Mouse (Mus musculus) adrenal gland, postnatal 10 days (tissue): ENCODE measurements around the gene Ubxn11. TPM values are rescaled to one million over a fixed set of nuclear protein-coding genes. Genes with fewer than 3 reads are reported as not detected.

ENCODE experiments used
- DNase-seq: peaks from one replicate; pipeline ENCODE4 v3.0.0; 2021; ENCODE audit warnings: mixed read lengths
- total RNA-seq, 2 experiments: library from RNA; stranded (reverse); gene quantifications; 2 replicates each; pipeline ENCODE4 v1.2.3; 2021

The Ubxn11 gene
- total RNA-seq, 2 experiments from 2014 or later, result 4.1 to 7.5 TPM

- DNase-seq, result no peak
These were observed 11.7 kb upstream of the Ubxn11 start for GRCm38 (mm10) chr4:134090521-134091224.

- DNase-seq, result no peak
These were observed 11.2 kb upstream of the Ubxn11 start for GRCm38 (mm10) chr4:134091225-134091529.

- DNase-seq, result peak; percentile 82
These were observed 9.7 kb upstream of the Ubxn11 start for GRCm38 (mm10) chr4:134092382-134093288.

- no peak for DNase-seq
These were observed 8.3 kb upstream of the Ubxn11 start for GRCm38 (mm10) chr4:134094004-134094564.

GRCm38 (mm10) chr4:134094923-134095547, 7.3 kb upstream of the Ubxn11 start, which contains the start of gene Cd52:
Cd52 (minus strand) TSS chr4:134095082.
- no peak for DNase-seq

- DNase-seq, result no peak
These were observed 6.2 kb upstream of the Ubxn11 start for GRCm38 (mm10) chr4:134096120-134096519.

GRCm38 (mm10) chr4:134097015-134097608, 5.3 kb upstream of the Ubxn11 start:
- no peak for DNase-seq

GRCm38 (mm10) chr4:134098628-134099027, 3.7 kb upstream of the Ubxn11 start:
- DNase-seq, result peak; percentile 36

- DNase-seq, result no peak
These were observed 2.1 kb upstream of the Ubxn11 start for GRCm38 (mm10) chr4:134100245-134100644.

GRCm38 (mm10) chr4:134102742-134103119, 361 bp downstream of the Ubxn11 start:
- DNase-seq, result no peak

- no peak for DNase-seq
These were observed 3.7 kb downstream of the Ubxn11 start for GRCm38 (mm10) chr4:134106105-134106504.

GRCm38 (mm10) chr4:134107730-134108129, 5.4 kb downstream of the Ubxn11 start:
- no peak for DNase-seq

- DNase-seq, result no peak
These were observed 5.8 kb downstream of the Ubxn11 start for GRCm38 (mm10) chr4:134108196-134108595.

GRCm38 (mm10) chr4:134110653-134111052, 8.3 kb downstream of the Ubxn11 start:
- no peak for DNase-seq

GRCm38 (mm10) chr4:134112403-134112802, 10.0 kb downstream of the Ubxn11 start:
- no peak for DNase-seq

GRCm38 (mm10) chr4:134113356-134113994, 11.1 kb downstream of the Ubxn11 start:
- no peak for DNase-seq

GRCm38 (mm10) chr4:134114038-134114437, 11.7 kb downstream of the Ubxn11 start:
- no peak for DNase-seq

- DNase-seq, result no peak
These were observed 13.1 kb downstream of the Ubxn11 start for GRCm38 (mm10) chr4:134115215-134116144.

- no peak for DNase-seq
These were observed 14.1 kb downstream of the Ubxn11 start for GRCm38 (mm10) chr4:134116501-134116900.

GRCm38 (mm10) chr4:134117012-134117411, 14.6 kb downstream of the Ubxn11 start:
- no peak for DNase-seq
